Mouse (Mus musculus): ENCODE results near the gene Tceal3.
"Not testable (repeated sequence)": the region's sequence is repeated elsewhere in the genome, so short reads cannot be mapped to it uniquely, and the experiment has no call there.

Gene Tceal3

DNA sequence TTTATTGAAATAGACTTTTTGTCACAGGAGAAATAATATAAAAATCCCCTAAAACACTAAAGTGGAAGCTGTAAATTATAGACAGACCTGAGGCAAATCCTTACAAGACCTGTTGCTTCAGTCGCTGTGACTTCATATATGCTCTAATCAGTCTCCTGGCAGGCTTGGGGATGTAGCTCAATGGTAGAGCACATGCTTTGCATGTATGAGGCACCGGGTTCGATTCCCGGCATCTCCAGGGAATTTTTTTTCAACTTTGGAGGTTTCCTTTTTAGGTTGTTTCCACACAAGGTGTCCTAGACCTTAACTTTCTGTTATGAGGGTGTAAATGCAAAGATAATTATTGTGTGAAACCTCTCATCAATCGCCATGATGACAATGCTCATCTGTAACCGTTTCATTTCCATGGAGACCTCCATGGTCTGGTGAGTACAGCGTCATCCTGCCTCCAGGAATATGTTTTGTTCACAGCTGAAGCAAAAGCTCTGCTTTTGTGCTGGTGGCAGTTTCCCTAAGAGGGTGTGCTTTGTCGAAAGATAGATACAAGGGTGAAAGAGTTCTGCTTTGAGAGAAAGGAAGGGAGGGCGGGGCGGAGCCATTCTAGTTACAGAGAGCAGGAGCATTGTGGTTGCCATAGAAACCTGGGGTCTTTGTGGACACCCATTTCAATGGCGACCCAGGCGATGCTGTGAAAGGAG is at the start of gene Tceal3:
Tceal3 (plus strand) TSS at position 644 of the 698 bp plus-strand sequence.
- DNase-seq: peak; percentile 68

DNA sequence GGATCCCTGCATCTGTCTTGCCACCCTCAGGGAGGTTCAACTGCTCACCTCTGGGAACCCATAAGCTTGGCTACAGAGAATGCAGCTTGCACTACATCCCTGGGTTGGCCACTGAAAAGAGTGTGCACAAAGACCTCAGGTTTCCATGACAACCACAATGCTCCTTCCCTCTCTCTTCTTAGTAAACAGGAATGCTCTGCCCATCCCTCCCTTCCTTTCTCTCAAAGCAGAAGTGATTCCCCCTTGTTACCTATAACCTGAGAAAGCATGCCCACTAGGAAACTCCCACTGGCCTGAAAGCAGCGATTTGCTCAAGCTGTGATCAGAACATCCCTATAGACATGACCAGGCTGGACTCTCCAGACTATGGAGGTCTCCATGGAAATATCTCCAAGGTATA is 46.7 kb upstream of the Tceal3 start, which contains the start of gene Kir3dl2:
Kir3dl2 (minus strand) TSS at position 101 of the 400 bp plus-strand sequence.
- not testable (repeated sequence) for DNase-seq

DNA sequence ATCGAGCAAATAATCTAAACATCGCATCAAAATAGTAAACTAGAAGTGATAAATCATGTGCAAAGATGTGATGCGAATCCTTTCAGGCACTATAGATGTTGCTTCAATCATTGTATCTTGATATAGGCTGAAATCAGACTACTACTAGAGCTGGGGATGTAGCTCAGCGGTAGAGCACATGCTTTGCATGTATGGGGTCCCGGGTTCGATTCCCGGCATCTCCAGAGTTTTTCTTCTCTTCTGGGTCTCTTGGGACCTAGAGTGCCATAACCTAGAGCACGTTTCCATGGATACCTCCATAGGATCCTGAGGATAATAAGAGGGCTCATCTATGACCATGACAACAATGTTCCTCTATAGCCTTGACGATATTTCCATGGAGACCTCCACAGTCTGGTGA is 21.5 kb upstream of the Tceal3 start:
- DNase-seq: not testable (repeated sequence)

DNA sequence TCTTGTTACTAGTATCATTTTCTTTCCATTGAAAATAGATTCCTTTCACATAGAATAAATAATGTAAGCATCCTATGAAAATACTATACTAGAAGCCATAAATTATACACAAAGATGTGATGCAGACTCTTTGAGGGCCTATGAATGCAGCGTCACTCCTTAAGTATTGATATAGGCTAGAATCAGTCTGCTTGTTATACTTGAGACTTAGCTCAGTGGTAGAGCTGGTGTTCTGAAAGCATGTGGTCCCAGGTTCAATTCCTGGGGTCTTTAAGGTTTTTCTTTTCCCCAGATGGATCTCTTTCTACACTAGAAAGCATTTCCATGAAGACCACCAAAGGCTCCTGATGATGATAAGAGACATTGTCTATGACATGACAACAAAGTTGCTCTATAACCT is 6.0 kb upstream of the Tceal3 start:
- DNase-seq: no peak

DNA sequence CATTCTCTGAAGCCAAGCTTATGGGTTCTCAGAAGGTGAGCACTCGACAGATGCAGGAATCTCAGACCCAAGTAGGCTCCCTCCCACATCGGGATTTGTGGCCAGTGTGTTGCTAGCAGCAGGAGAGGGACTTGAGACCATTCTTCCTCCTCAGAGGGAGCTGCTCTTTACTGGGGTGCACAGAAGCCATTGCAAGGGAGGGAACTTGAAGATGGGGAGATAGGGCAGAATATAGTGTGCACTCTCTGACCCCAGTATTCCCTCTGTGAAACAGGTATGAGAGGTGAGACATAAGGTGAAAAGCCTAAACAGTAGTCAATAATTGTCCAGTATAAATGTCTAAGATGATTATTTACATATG is 235 bp downstream of the Tceal3 start:
- DNase-seq: no peak

DNA sequence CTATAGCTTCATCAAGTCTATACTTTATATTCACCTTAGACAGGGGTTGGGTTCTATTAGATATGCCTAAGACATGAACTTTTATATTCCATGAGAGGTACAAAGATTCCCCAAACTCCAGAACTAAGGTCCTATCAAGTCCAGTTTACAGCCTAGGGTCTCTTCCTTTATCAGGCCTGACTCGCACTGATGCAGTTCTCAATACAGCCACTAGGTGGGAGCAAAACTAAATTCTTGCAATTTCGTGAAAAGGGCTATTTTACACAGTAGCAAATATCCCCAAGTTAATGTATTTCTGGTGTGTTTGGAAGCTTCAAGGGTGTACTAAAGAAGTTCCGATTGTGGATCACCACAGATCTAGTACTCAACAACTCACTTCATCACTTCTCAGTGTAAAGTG is 8.8 kb downstream of the Tceal3 start:
- peak; percentile 6 for DNase-seq

DNA sequence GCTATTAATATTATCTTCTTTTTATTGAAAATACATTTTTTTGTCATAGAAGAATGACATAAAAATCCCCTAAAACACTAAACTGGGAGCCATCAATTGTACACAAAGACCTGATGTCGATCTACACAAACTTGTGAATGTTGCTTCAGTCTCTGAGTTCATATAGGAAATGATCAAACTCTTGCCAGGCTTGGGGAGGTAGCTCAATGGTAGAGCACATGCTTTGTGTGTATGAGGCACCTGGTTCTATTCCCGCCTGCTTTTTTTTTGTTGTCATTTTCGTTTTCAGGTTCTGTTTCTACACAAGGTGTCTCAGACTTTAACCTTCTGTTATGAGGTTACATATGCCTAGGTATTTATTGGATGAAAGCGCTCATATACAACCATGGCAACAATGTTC is 16.3 kb downstream of the Tceal3 start:
- no peak for DNase-seq

DNA sequence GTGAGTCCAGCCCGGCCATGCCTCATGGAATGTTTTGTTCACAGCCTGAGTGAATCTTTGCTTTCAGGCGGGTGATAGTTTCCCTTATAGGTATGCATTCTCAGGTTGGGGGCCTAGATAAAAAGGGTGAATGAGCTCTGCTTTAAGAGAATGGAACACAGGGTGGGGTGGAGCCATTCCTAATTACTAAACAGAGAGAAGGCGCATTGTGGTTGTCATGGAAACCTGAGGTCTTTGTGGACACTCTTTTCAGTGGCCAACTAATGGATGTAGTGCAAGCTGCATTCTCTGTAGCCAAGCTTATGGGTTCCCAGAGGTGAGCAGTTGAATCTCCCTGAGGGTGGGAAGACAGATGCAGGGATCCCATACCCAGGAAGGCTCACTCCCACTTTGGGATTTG is 16.8 kb downstream of the Tceal3 start:
- DNase-seq: no peak

DNA sequence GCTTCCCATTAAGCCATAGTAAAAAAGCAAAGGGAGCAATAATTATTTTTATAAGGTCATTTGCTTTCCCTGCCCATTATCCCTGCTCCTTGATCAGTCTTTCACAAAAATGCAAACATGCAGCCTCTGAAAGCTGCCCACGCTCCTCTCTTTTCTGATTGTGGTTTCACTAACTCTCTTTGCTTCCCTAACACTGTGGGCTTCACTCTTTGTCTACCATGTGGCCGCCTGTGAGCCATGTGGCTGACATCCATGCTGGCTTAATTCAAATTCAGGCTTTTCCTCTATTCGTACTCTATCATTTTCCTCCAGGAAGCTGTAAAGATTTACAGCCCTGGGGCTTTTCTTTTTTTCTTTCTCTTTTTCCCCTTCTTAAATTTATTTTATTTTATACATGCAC is 20.7 kb downstream of the Tceal3 start:
- DNase-seq: no peak

DNA sequence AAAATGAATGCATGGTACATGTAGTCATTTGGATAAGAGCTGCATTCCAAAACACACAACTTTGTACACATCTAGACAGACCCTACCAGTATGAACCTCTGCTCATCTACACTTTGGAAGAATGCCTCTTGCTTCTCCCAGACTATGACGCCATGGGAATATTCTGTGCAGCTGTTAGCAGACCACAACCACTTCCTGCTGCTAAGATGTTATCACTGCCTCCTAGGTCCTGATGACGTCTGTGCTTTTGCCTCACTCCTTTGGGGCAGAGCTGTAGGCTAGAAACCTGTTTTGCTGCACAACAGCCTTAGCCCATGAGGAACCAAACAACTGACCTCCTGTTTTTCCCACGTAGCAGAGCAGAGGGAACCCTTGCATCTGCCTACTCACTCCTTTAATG is 25.2 kb downstream of the Tceal3 start:
- not testable (repeated sequence) for DNase-seq

DNA sequence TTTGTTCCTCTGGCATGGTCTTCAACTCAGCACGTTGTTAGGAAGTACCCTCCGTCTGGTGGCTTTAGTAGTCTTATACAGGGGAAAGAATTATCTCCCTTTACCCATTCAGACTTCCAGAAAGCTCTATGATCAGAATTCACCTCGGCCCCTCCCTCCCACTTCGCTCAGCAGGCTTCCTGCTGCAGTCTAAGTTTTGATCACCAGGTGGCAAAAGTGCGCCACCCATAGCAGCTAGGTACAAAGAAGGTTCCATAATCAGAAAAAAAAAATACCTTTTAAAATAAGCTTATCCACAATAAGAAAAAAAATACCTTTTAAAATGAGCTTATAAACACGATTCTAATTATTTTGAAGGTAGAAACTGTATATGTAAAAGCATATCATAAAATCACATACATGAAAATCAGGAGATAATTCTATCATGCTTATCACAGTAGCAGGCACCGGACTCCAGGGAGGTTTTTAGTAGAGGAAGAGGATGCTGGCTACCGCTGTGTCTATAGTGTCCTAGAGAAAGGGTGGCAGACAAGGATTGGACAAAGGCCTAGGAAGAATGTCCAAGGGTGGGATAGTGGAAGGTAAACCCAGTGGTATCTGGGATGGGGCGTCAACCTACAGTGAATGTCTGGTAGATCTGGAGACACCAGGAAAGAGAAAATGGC is 34.4 kb downstream of the Tceal3 start:
- peak; percentile 3 for DNase-seq

DNA sequence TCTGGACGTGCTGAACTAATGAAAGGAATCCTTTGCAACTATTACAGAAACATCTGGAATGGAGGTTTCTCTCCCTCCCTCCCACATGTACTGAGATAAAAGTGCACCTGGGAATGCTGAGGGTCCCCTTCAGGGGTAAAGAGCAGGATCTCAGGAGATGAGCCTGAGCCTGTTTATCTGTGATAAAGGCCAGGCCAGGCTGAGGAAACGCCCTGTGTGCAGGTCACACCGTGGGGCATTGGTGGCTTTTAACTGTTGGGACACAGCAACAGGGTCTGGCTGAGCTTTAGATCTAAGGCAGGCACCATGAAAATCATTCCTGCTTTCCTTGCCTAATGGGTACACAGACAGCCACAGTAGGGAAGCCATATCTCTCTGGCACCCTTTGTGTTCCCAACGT is 35.3 kb downstream of the Tceal3 start:
- DNase-seq: no peak

DNA sequence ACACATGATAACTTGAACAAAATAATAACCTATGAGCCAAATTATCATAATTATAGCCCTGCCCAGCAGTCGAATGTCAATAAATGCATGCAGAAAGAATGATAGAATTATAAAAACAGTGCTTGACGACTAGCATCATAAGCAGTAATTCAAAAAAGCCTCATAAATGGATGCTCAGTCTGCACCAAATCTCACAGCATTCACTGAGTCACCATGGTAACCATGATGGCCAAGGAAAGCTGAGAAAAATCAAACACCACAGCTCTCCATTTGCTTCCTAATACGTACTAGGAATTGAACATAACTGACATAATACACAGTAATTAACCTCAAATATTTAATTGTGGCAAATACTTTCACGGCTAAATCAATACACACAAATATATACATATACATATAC is 44.5 kb downstream of the Tceal3 start:
- DNase-seq: no peak

DNA sequence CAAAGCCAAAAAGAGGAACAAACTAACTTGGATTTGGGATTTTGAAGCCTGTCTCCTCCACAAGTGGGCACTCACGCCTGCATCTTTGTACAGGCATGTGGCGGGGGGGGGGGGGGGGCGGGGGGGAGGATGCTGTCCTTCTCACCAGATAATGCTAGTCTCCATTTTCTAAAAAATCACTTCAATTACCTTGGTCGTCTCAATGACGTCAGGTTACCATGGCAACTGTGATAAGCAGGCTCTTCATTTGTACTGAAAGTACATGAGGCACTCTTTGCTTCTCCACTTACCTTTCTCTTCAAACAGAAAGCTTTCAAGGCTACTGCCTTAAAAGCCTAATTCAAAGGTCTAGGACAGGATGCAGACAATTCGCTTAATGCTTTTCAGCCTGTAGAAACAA is 49.1 kb downstream of the Tceal3 start:
- DNase-seq: peak; percentile 2

DNA sequence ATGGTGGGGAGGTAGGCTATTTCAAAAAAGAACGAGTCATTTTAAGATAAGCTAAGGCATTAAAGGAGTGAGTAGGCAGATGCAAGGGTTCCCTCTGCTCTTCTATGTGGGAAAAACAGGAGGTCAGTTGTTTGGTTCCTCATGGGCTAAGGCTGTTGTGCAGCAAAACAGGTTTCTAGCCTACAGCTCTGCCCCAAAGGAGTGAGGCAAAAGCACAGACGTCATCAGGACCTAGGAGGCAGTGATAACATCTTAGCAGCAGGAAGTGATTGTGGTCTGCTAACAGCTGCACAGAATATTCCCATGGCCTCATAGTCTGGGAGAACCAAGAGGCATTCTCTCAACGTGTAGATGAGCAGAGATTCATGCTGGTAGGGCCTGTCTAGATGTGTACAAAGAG is 55.2 kb downstream of the Tceal3 start:
- DNase-seq: not testable (repeated sequence)

DNA sequence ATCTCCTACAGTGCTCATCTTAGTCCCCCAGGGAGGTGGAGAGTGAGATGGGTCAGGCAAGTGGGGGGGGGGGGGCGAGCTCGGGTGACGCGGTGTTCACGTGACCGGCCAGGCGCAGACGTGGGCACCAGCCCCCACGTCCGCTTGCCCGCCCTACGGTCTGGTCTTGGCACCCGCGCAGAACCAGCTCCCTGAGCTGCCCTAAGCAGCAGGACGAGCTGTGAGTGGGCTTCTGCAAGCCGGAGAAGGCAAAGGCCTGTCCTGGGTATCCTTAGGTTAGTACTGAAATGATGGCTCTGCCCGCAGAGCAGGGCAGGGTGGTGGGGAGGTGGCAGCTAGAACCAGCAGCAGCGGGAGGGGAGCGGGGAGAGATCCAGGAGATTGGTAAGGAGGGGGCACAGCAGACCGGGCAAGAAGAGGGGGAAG is 75.7 kb downstream of the Tceal3 start:
- peak; percentile 75 for DNase-seq

DNA sequence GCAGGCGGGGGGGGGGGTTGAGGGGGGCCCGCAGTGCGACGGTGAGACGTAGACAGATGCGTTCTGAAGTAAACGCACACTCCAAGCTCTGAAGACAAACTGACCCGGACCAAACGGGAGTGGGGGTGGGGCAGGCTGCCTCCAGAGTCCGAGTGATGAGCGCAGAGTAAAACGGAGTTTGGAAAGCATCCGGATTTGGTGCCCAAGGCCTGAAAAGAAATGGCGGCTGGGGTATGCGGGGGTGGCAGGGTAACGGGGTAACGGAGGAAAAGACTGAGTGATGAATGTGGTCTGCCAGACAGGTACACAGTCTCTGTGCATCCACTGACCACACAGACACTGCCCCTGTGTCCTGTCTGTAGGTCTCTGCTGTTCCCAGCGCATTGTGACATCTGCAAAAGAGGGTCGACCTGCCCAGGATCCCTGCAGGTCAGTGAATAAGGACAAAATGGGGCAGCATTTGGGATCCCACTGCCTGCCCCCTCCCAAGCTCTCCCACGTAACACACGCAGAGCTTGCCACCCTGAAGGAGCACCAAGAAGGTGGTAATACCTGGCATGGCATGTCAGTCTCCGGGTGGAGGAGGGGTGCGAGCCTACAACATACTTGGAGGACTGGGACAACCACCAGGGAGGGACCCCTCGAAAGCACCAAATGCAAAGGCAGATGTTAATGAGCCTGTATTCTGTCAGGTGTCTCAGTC is 76.3 kb downstream of the Tceal3 start:
- peak; percentile 43 for DNase-seq

DNA sequence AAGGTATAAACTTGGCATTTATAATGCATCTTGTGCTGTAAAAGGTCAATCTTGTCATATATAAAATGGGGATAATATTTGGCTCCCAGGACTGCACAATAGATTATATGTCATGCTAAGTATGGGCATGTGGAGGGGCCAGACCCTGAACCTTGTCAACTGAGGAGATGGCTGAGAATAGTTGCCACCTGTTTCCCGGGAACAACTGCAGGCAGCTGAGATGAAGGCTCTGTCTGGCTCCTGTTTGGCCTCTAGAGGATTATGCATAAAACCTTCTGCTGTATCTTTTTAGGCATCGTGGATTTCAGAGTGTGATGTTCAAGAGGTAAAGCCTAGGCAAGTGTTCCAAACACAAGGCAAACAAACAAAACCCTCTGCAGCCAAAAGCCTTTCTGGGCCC is 78.2 kb downstream of the Tceal3 start:
- DNase-seq: no peak

DNA sequence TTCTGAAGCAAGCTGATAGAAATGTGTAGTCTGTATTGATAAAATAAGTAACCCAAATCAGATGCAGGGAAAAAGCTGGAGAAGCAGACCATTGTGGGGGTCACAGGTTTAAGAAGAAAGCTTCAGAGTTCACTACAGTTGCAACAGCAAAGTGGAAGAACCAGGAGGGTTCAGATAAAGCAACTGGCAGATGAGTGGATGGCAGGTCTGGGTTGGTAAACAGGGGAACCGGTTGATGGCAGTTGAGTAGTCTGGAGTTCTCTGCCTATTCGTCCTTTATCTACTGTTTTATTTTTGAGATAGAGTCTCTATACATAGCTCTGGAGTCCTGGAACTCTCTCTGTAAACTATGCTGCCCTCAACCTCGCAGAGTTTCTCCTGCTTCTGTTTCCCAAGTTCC is 90.3 kb downstream of the Tceal3 start:
- DNase-seq: no peak

DNA sequence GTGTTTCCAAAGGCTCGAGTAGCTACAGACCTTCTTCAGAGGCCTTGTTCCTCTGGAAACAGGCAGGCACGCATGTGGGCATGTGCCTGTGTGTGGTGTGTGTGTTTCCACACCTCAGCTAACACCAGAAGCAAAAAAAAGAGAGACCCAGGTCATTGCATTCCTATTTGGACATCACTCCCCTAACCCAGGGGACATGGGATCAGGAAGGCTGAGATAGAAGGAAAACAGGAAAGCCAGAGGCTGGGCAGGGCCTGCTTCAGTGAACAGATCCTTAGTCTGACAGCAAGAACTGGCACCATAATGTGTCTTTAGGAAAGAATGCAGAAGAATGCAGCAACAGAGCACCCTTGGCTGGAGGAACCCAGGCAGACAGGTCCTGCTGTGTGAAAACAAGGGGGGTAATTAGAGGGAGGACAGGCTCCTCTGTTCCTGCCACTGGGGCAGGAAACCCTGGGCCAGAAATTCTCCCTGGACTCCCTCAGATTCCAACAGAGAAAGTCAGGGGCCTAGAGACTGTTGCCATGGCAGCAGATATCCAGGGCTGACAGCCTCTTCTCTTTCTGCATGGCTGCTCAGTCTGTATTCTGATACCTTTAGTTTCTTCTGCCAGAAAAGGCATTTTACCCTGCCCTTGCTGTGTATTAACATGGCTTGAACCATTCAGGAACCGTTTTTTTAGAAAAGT is 101.1 kb downstream of the Tceal3 start:
- not testable (repeated sequence) for DNase-seq

DNA sequence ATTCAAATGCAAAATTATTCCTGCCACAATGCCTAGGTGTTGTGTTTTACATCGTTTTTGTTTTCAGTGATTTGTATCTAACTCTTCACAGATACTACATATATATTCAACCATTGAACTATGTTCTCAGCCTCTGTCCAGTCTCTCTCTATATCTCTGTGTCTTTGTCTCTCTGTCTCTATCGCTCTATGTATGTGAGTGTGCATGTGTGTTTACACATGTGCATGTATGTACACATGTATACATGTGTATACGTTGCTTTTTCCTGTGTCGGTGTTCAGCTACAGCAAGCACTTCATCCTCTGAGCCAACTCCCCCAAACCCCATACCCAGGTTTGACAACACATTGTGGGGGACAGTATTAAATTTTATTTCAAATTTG is 101.6 kb downstream of the Tceal3 start:
- no peak for DNase-seq

DNA sequence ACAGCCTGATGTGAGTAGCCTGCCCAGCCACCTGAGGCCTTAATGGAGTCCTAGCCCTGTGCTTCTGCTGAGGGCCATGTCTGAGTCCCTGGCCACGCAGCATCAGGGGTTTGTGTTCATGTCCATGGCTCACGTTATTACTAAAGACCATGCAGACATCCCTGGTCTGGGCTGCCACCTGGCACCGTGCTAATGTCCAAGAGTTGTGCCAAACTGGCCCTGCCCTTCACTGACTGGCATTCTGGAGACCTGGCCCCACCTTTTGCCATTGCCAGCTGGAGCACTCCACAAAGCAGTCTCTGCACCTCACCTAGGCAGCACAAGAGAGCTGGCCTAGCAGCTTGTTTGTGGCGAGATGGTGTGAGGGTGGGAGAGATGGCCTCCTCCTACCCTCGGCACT is 102.6 kb downstream of the Tceal3 start:
- no peak for DNase-seq

DNA sequence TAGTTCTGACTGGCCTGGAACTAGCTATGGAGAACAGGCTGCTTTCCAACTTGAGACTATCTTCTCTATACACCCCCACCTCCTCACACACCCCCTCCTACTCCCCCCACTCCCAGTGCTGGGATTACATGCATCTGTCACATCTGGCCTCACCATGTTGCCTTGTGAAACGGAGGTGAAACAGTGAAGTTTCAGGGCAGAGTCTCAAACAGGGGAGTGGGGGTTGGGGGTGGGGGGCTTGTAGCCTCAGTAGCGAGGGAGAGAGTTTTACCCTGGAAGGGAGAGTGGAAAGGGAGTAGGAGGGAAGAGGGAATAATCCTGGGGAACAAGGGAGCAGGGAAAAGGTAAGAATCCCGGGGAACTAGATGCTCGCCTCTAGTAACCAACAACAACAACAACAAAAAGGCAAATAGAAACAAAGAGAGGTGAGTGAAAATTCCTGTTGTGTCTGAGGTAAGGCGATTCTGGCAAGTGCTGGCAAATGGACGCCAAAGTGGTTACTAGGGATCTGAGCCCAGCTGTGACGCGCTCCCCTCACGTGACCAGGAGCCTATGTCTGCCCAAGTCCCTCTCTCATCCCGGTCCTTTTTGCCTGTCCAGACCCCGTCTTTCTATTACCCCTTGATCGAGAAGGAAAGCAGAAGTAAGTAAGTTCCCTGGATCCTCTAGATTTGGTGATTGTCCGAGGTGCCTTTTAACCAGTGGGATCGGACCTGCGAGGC is 117.0 kb downstream of the Tceal3 start, which contains the start of gene Tceal1:
Tceal1 (plus strand) TSS at position 537 of the 722 bp plus-strand sequence.
- peak; percentile 77 for DNase-seq

Measured in cerebellum, adult 9-11 months (tissue).